In genomic region chr5:30889088-30889754, GRCm38 (mm10) we compare ENCODE assay signal across 8 mouse cellular contexts. TPM values are rescaled to one million over a fixed set of nuclear protein-coding genes. Genes with fewer than 3 reads are reported as not detected.
DNase-seq lines count a peak whose midpoint lies in the region; ATAC-seq and TF ChIP-seq lines count a peak whose summit lies in the region.

No protein-coding gene starts in this region.

- TF ChIP-seq CTCF in bone marrow macrophage, adult 2 months (IDR thresholded peaks at IDR 0.05; ENCODE audit: low read depth, low read length), result no peak
- TF ChIP-seq CTCF in stomach, postnatal 0 days (IDR thresholded peaks at IDR 0.05; ENCODE audit: low read depth), result no peak

- DNase-seq in left cerebral cortex, adult 8-10 months (ENCODE audit: low spot score in 2 of 2), result peak; percentile 41 to 48
- DNase-seq in left cerebral cortex, adult 11 months (ENCODE audit: low spot score), result no peak
- DNase-seq in forebrain, embryonic 14.5 days (ENCODE audit: low spot score), result no peak
- DNase-seq in stomach, postnatal 0 days (ENCODE audit: low spot score), result no peak
- DNase-seq in spleen, adult 18-20 months, result no peak
- DNase-seq in layer of hippocampus, postnatal 36 days, result no peak

- ATAC-seq in forebrain, embryonic 14.5 days, result peak; percentile 6; the same call in 1 of the 2 replicates
- peak; percentile 24 for ATAC-seq in liver, embryonic 12.5 days
- ATAC-seq in stomach, postnatal 0 days (ENCODE audit: low FRiP score, low TSS enrichment), result no peak; the same call in 1 of the 2 replicates

- TF ChIP-seq POLR2A in bone marrow macrophage, adult 2 months (IDR thresholded peaks at IDR 0.05; ENCODE audit: borderline replicate concordance, low read depth, low read length), result no peak

- H3K9me3 ChIP-seq in forebrain, embryonic 14.5 days (replicated peaks; ENCODE audit: control insufficient read depth, low read length), result no peaks in the 10 kb centered on the region
- no peaks in the 10 kb centered on the region for H3K9me3 ChIP-seq in liver, embryonic 12.5 days (replicated peaks)
- H3K9me3 ChIP-seq in stomach, postnatal 0 days (ENCODE audit: control insufficient read depth, low read length), result no peaks in the 10 kb centered on the region

- under 1% methylated on average over 26 of the region's 42 CpGs for WGBS in forebrain, embryonic 14.5 days
- WGBS in liver, embryonic 12.5 days (ENCODE audit: insufficient replicate concordance), result 1% methylated on average over 35 of the region's 42 CpGs
- WGBS in stomach, postnatal 0 days, result under 1% methylated on average over 32 of the region's 42 CpGs

- TF ChIP-seq EP300 in stomach, postnatal 0 days (optimal IDR thresholded peaks at IDR 0.05), result no peak

- peak overlapping the region; percentile 92 for H3K9ac ChIP-seq in forebrain, embryonic 14.5 days (ENCODE audit: low read length)
- peak overlapping the region; percentile 81 for H3K9ac ChIP-seq in liver, embryonic 12.5 days
- H3K9ac ChIP-seq in stomach, postnatal 0 days (ENCODE audit: low read length), result peak overlapping the region; percentile 77

- H3K27ac ChIP-seq in bone marrow macrophage, adult 2 months (ENCODE audit: insufficient read depth, low read depth, low read length), result peak overlapping the region; percentile 34; the same call in 1 of the 2 replicates
- peak overlapping the region; percentile 98 for H3K27ac ChIP-seq in forebrain, embryonic 14.5 days (ENCODE audit: low read depth, low read length)
- H3K27ac ChIP-seq in liver, embryonic 12.5 days, result peak overlapping the region; percentile 93
- H3K27ac ChIP-seq in stomach, postnatal 0 days (replicated peaks), result peak overlapping the region; percentile 97

- H3K4me2 ChIP-seq in forebrain, embryonic 14.5 days (ENCODE audit: low read length), result peak overlapping the region; percentile 84
- H3K4me2 ChIP-seq in liver, embryonic 12.5 days, result peak overlapping the region; percentile 96
- H3K4me2 ChIP-seq in stomach, postnatal 0 days (replicated peaks; ENCODE audit: low read depth), result peak overlapping the region; percentile 94

- peak overlapping the region; percentile 66 for H3K4me3 ChIP-seq in bone marrow macrophage, adult 2 months (ENCODE audit: insufficient read depth, low read length)
- peak overlapping the region; percentile 80 for H3K4me3 ChIP-seq in forebrain, embryonic 14.5 days (ENCODE audit: low read depth, low read length)
- peak overlapping the region; percentile 76 for H3K4me3 ChIP-seq in liver, embryonic 12.5 days
- H3K4me3 ChIP-seq in stomach, postnatal 0 days (ENCODE audit: low read depth, low read length), result peak overlapping the region; percentile 81

- peaks cover 13% of the 10 kb centered on the region for H3K4me1 ChIP-seq in bone marrow macrophage, adult 2 months (ENCODE audit: control insufficient read depth, insufficient read depth, low read length)
- peaks cover 13% of the 10 kb centered on the region for H3K4me1 ChIP-seq in forebrain, embryonic 14.5 days (ENCODE audit: control insufficient read depth, insufficient read depth, low read length)
- H3K4me1 ChIP-seq in liver, embryonic 12.5 days, result peaks cover 35% of the 10 kb centered on the region
- no peaks in the 10 kb centered on the region; the same call in 1 of the 2 replicates for H3K4me1 ChIP-seq in stomach, postnatal 0 days (replicated peaks; ENCODE audit: control insufficient read depth, insufficient read depth)

- no peaks in the 10 kb centered on the region for H3K27me3 ChIP-seq in forebrain, embryonic 14.5 days (replicated peaks; ENCODE audit: control insufficient read depth, insufficient read depth, low read length)
- H3K27me3 ChIP-seq in liver, embryonic 12.5 days (replicated peaks), result no peaks in the 10 kb centered on the region
- H3K27me3 ChIP-seq in stomach, postnatal 0 days (ENCODE audit: control insufficient read depth, insufficient read depth, low read length), result no peaks in the 10 kb centered on the region

- peaks cover 34% of the 10 kb centered on the region for H3K36me3 ChIP-seq in forebrain, embryonic 14.5 days (ENCODE audit: control insufficient read depth, insufficient read depth, low read length)
- peaks cover 35% of the 10 kb centered on the region for H3K36me3 ChIP-seq in liver, embryonic 12.5 days
- H3K36me3 ChIP-seq in stomach, postnatal 0 days (ENCODE audit: control insufficient read depth, insufficient read depth, low read length), result peaks cover 17% of the 10 kb centered on the region

RNA-seq across cellular contexts. Expression of gene Agbl5, which starts 0.7 kb away (rescaled TPM):
- 10 to 100 TPM; 14.6 to 18.2 (median 17.0) TPM for total RNA-seq in left cerebral cortex, adult 8-10 months (2022)
- 5.8 and 6.5 TPM in 2 replicates for polyA plus RNA-seq in bone marrow macrophage, adult 2 months (2012; ENCODE audit: insufficient read depth, insufficient read length, missing spikeins)
- polyA plus RNA-seq in forebrain, embryonic 14.5 days (2014; fragmentation: Nextera tagmentation; extraction: Ambion mirVana), result 18.9 and 22.1 TPM in 2 replicates
- 7.0 and 7.2 TPM in 2 replicates for polyA plus RNA-seq in liver, embryonic 12.5 days (2016; fragmentation: Nextera tagmentation; extraction: Ambion mirVana)
- 6.9 and 9.1 TPM in 2 replicates for polyA plus RNA-seq in stomach, postnatal 0 days (2015; fragmentation: Nextera tagmentation; extraction: Ambion mirVana)
- total RNA-seq in layer of hippocampus, postnatal 36 days (2021), result 10 to 100 TPM; 12.8 to 17.3 TPM

RNA-seq across cellular contexts. Expression of gene Ost4, which starts 18.4 kb away (rescaled TPM):
- 100 to 1,000 TPM in 1 of 4 experiments, 10 to 100 TPM in 3; 86.3 to 105 (median 90.6) TPM for total RNA-seq in left cerebral cortex, adult 8-10 months (2022)
- polyA plus RNA-seq in bone marrow macrophage, adult 2 months (2012; ENCODE audit: insufficient read depth, insufficient read length, missing spikeins), result 317 and 358 TPM in 2 replicates
- 265 and 340 TPM in 2 replicates for polyA plus RNA-seq in forebrain, embryonic 14.5 days (2014; fragmentation: Nextera tagmentation; extraction: Ambion mirVana)
- 374 and 383 TPM in 2 replicates for polyA plus RNA-seq in liver, embryonic 12.5 days (2016; fragmentation: Nextera tagmentation; extraction: Ambion mirVana)
- polyA plus RNA-seq in stomach, postnatal 0 days (2015; fragmentation: Nextera tagmentation; extraction: Ambion mirVana), result 368 and 397 TPM in 2 replicates
- 10 to 100 TPM; 97.4 to 99.4 TPM for total RNA-seq in layer of hippocampus, postnatal 36 days (2021)

RNA-seq across cellular contexts. Expression of gene Tmem214, which starts 21.4 kb away (rescaled TPM):
- 10 to 100 TPM; 58.3 to 64.4 (median 62.9) TPM for total RNA-seq in left cerebral cortex, adult 8-10 months (2022)
- 43.0 and 57.9 TPM in 2 replicates for polyA plus RNA-seq in bone marrow macrophage, adult 2 months (2012; ENCODE audit: insufficient read depth, insufficient read length, missing spikeins)
- polyA plus RNA-seq in forebrain, embryonic 14.5 days (2014; fragmentation: Nextera tagmentation; extraction: Ambion mirVana), result 30.6 and 37.5 TPM in 2 replicates
- polyA plus RNA-seq in liver, embryonic 12.5 days (2016; fragmentation: Nextera tagmentation; extraction: Ambion mirVana), result 55.5 and 56.2 TPM in 2 replicates
- polyA plus RNA-seq in stomach, postnatal 0 days (2015; fragmentation: Nextera tagmentation; extraction: Ambion mirVana), result 57.3 and 58.7 TPM in 2 replicates
- 10 to 100 TPM; 67.5 to 80.3 TPM for total RNA-seq in layer of hippocampus, postnatal 36 days (2021)

RNA-seq across cellular contexts. Expression of gene Emilin1, which starts 24.0 kb away (rescaled TPM):
- total RNA-seq in left cerebral cortex, adult 8-10 months (2022), result 1 to 10 TPM; 2.3 to 4.2 (median 2.8) TPM
- 29.1 and 37.2 TPM in 2 replicates for polyA plus RNA-seq in bone marrow macrophage, adult 2 months (2012; ENCODE audit: insufficient read depth, insufficient read length, missing spikeins)
- polyA plus RNA-seq in forebrain, embryonic 14.5 days (2014; fragmentation: Nextera tagmentation; extraction: Ambion mirVana), result 8.6 and 11.6 TPM in 2 replicates
- polyA plus RNA-seq in liver, embryonic 12.5 days (2016; fragmentation: Nextera tagmentation; extraction: Ambion mirVana), result 70.0 and 73.6 TPM in 2 replicates
- 85.6 and 97.0 TPM in 2 replicates for polyA plus RNA-seq in stomach, postnatal 0 days (2015; fragmentation: Nextera tagmentation; extraction: Ambion mirVana)
- total RNA-seq in layer of hippocampus, postnatal 36 days (2021), result 1 to 10 TPM; 2.0 to 2.3 TPM

RNA-seq across cellular contexts. Expression of gene Khk, which starts 32.0 kb away (rescaled TPM):
- 10 to 100 TPM; 16.2 to 21.5 (median 18.9) TPM for total RNA-seq in left cerebral cortex, adult 8-10 months (2022)
- 29.8 and 38.9 TPM in 2 replicates for polyA plus RNA-seq in bone marrow macrophage, adult 2 months (2012; ENCODE audit: insufficient read depth, insufficient read length, missing spikeins)
- 8.3 and 11.2 TPM in 2 replicates for polyA plus RNA-seq in forebrain, embryonic 14.5 days (2014; fragmentation: Nextera tagmentation; extraction: Ambion mirVana)
- 33.6 and 36.3 TPM in 2 replicates for polyA plus RNA-seq in liver, embryonic 12.5 days (2016; fragmentation: Nextera tagmentation; extraction: Ambion mirVana)
- polyA plus RNA-seq in stomach, postnatal 0 days (2015; fragmentation: Nextera tagmentation; extraction: Ambion mirVana), result 28.4 and 33.6 TPM in 2 replicates
- total RNA-seq in layer of hippocampus, postnatal 36 days (2021), result 10 to 100 TPM; 10.1 to 13.6 TPM

Comparison
In these comparisons a context has a peak if more than half of its experiments do, and no peak if none do; other contexts are left out.
1. DNase-seq: peak in left cerebral cortex, adult 8-10 months (2 of 2); none in left cerebral cortex, adult 11 months (single experiment), forebrain, embryonic 14.5 days (single experiment), stomach, postnatal 0 days (single experiment), spleen, adult 18-20 months (0 of 2) and layer of hippocampus, postnatal 36 days (0 of 2).
2. H3K27ac ChIP-seq: peak in every context shown above with its lines; median percentile 98 in forebrain, embryonic 14.5 days; 97 in stomach, postnatal 0 days; 93 in liver, embryonic 12.5 days; 34 in bone marrow macrophage, adult 2 months.
3. Peak in every context shown above with its lines, with median percentiles within 50 percentile points of each other: H3K4me3 ChIP-seq, H3K4me2 ChIP-seq and H3K9ac ChIP-seq.